Mouse (Mus musculus) erythroblast, embryonic 14.5 days (primary cell): Measurements from ENCODE around the gene Fanca. TPM values are rescaled to one million over a fixed set of nuclear protein-coding genes. Genes with fewer than 3 reads are reported as not detected.

Source experiments
- H3K27me3 ChIP-seq: 2 replicates; pipeline ENCODE4 v1.6.1; 2012; ENCODE audit warnings: inconsistent platforms; ENCODE audit not compliant: control insufficient read depth
- H3K36me3 ChIP-seq: 2 replicates; pipeline ENCODE4 v1.6.1; 2012; ENCODE audit warnings: mild to moderate bottlenecking, inconsistent platforms; ENCODE audit not compliant: control insufficient read depth
- H3K4me1 ChIP-seq: 2 replicates; pipeline ENCODE4 v1.6.1; 2012; ENCODE audit warnings: inconsistent platforms; ENCODE audit not compliant: control insufficient read depth
- H3K4me3 ChIP-seq: replicated peaks from 2 replicates; pipeline ENCODE3; 2012; ENCODE audit warnings: moderate library complexity, mild to moderate bottlenecking, inconsistent platforms
- H3K9me3 ChIP-seq: 2 replicates; pipeline ENCODE4 v1.6.1; 2012; ENCODE audit warnings: low read length, inconsistent platforms, mixed read lengths; ENCODE audit not compliant: control insufficient read depth
- GATA1 ChIP-seq: IDR thresholded peaks from 2 replicates; pipeline ENCODE4 v1.6.1; 2012; ENCODE audit warnings: low read length, inconsistent platforms, mixed read lengths
- TAL1 ChIP-seq: IDR thresholded peaks from 3 replicates; pipeline ENCODE4 v1.6.1; 2012; ENCODE audit warnings: low read length, inconsistent platforms, mixed read lengths
- polyA plus RNA-seq: library from polyadenylated mRNA; stranded (reverse); fragments of >175 nt; gene quantifications from 2 replicates; pipeline ENCODE4 v1.2.3, GENCODE M21; 2012

Gene Fanca
- polyA plus RNA-seq, 1 experiment, result 9.7 TPM

DNA sequence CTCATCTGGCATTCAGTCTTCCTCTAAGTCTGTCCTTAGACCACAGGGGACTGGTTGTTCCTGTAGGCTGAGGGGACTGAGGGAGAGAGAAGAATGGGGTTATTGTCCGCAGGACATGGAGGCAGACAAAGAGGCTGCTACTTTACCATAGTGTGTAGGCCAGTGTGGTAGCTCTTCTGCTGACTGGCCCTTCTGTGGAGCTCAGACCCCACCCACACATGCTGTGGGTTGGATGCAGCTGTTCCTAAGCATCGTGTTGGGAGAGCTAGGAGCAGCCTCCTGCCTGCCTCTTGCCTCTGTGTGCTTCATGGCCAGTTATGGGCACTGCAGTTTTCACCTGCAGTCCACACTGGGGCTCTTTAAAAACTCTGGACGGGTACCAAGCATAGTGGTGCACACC, 61.3 kb downstream of the Fanca start:
- no peaks in the 10 kb centered on the region for H3K27me3 ChIP-seq
- H3K4me3 ChIP-seq, result no peak overlapping the region
- H3K9me3 ChIP-seq, result no peaks in the 10 kb centered on the region
- TF ChIP-seq GATA1, result no peak
- TF ChIP-seq TAL1, result no peak
- peaks cover 38% of the 10 kb centered on the region for H3K4me1 ChIP-seq
- peaks cover 61% of the 10 kb centered on the region for H3K36me3 ChIP-seq

DNA sequence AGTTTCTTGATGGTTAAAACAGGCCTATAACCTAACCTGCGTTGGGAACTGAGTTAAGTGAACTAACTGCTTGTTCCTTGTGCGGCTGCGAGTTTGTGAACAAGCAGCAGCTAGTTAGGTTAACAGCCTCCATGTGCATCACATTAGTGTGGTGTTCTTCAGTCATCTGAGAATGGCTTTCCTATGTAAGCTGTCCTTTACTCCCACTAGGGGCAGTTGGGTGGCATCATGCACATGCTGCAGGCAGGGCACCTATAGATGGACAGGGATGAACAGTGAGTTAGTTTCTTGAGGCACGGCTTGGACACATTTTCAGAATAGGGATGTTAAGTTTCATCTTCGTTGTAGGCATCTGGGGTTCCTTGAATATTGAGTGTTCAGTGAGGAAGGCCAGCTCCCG, 63.2 kb downstream of the Fanca start:
- Histone ChIP-seq H3K4me3 (peak overlapping the region; percentile 83), H3K27me3 (no peaks in the 10 kb centered on the region), H3K9me3 (no peaks in the 10 kb centered on the region), H3K4me1 (peaks cover 40% of the 10 kb centered on the region), H3K36me3 (peaks cover 62% of the 10 kb centered on the region)
- no peak for TF ChIP-seq TAL1
- TF ChIP-seq GATA1, result no peak

DNA sequence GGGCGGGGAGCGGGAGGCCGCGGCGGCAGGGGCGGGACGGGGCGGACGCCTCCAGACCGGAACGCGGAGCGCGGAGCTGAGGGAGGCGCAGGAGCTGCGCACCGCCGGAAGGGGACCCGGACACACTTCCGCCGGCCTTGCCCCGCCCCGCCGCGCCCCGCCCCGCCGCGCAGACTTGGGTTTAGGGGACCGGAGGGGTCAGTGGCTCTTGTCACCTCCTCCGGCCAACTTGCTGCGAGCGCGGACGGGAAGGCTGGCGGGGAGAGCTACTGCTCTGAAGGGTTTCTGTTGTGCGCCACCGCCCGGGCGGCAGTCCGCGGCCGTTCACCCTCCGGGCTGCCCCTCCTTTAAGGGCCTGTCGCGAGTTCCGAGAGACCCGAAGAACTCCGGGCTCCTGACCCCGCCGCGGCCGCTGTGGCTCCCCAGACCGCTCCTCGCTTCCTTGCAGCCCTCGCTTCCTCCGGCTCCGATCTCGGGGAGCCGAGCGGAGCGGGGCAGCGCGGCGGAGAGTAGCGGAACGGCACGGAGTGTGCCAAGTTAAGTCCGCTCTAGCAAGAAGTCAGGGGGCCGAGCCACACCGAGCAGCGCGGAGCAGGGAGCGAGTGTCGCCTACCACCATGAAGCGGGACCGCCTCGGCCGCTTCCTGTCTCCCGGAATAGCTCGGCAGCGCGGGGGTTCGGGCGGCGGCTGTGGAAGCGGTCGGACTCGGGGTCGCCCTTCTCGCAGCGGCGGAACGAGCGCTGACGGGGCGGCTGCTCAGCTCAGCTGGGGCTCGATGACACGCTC, 64.1 kb downstream of the Fanca start, which contains the start of the genes Zfp276 and Vps9d1:
Gene Zfp276 (plus strand): TSS at position 97 of the 787 bp plus-strand sequence.
Gene Vps9d1 (minus strand): TSS at position 250 of the 787 bp plus-strand sequence.
- TF ChIP-seq TAL1 (no peak), GATA1 (no peak)
- Histone ChIP-seq H3K4me1 (peaks cover 40% of the 10 kb centered on the region), H3K4me3 (peak within 1 kb of the TSS; percentile 83), H3K9me3 (no peaks in the 10 kb centered on the region), H3K36me3 (peaks cover 54% of the 10 kb centered on the region), H3K27me3 (no peaks in the 10 kb centered on the region)

DNA sequence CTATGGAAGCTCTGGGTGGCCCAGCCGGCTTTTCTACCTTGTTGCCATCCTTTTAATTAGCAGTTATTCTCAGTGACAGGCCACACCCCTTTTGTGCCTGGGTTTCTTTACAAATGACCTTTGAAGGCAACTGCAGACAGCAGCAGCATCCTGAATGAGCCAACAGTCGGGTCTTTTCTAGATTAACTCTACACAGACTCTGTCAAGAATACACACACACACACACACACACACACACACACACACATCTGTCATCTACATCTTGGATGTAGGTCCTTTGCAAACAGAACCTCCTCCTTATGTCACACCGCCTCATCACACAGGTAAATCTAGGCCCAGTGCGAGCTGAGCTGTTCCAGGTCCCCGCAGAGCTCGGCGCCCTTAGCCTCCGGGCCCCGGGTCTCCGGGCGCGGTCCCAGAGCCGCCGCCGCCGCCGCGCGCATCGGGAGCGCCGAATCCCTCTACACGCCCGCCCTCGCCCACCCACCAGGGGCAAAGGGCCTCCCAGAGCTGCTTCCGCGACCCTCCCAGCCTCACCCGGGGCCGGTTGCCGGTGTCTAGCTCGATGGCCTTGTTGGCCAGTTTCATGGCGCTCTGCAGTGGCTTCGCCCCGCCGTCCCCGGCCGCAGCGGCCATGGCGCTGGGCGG, 64.8 kb downstream of the Fanca start:
- H3K4me3 ChIP-seq, result peak overlapping the region; percentile 83
- H3K9me3 ChIP-seq, result no peaks in the 10 kb centered on the region
- TF ChIP-seq GATA1 (no peak), TAL1 (no peak)
- H3K36me3 ChIP-seq, result peaks cover 54% of the 10 kb centered on the region
- H3K27me3 ChIP-seq, result no peaks in the 10 kb centered on the region
- peaks cover 40% of the 10 kb centered on the region for H3K4me1 ChIP-seq

- TF ChIP-seq TAL1, result no peak
- Histone ChIP-seq H3K27me3 (no peaks in the 10 kb centered on the region), H3K4me3 (peak overlapping the region; percentile 83), H3K9me3 (no peaks in the 10 kb centered on the region), H3K4me1 (peaks cover 37% of the 10 kb centered on the region), H3K36me3 (peaks cover 54% of the 10 kb centered on the region)
These were observed 65.5 kb downstream of the Fanca start for GRCm38 (mm10) chr8:123252925-123253324.

DNA sequence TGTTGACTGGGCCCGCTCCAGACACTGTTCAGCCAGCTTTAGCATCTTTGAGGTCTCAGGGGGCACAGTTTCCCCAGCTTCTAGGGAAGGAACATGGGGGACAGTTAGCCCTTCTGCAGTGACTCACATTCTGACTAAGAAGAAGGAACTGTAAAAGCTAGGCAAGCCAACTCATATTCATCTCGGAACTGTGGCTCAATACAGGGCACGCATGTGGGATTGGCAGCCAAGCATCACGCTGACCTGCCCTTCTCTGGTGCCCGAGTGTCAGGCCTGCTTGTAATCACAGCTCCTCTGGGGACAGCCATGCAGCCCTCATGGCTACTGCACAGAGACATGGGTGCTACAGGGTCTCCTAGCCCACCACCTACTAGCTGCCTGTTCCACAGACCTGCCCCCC, 67.4 kb downstream of the Fanca start:
- H3K36me3 ChIP-seq, result peaks cover 53% of the 10 kb centered on the region
- no peak for TF ChIP-seq GATA1
- TF ChIP-seq TAL1, result no peak
- H3K9me3 ChIP-seq, result no peaks in the 10 kb centered on the region
- no peaks in the 10 kb centered on the region for H3K27me3 ChIP-seq
- H3K4me1 ChIP-seq, result peaks cover 29% of the 10 kb centered on the region
- no peak overlapping the region for H3K4me3 ChIP-seq

- Histone ChIP-seq H3K27me3 (no peaks in the 10 kb centered on the region), H3K36me3 (peaks cover 59% of the 10 kb centered on the region), H3K9me3 (no peaks in the 10 kb centered on the region), H3K4me1 (peaks cover 14% of the 10 kb centered on the region), H3K4me3 (no peak overlapping the region)
- TF ChIP-seq TAL1, result no peak
These were observed 69.8 kb downstream of the Fanca start for GRCm38 (mm10) chr8:123248596-123248995.

- no peaks in the 10 kb centered on the region for H3K27me3 ChIP-seq
- TF ChIP-seq TAL1 (no peak), GATA1 (no peak)
- H3K36me3 ChIP-seq, result peaks cover 62% of the 10 kb centered on the region
- no peaks in the 10 kb centered on the region for H3K9me3 ChIP-seq
- H3K4me3 ChIP-seq, result no peak overlapping the region
- H3K4me1 ChIP-seq, result peaks cover 6% of the 10 kb centered on the region
These were observed 70.6 kb downstream of the Fanca start for GRCm38 (mm10) chr8:123247748-123248147.

- TF ChIP-seq GATA1 (no peak), TAL1 (no peak)
- H3K36me3 ChIP-seq, result peaks cover 53% of the 10 kb centered on the region
- H3K9me3 ChIP-seq, result no peaks in the 10 kb centered on the region
- H3K4me3 ChIP-seq, result no peak overlapping the region
- no peaks in the 10 kb centered on the region for H3K27me3 ChIP-seq
- no peaks in the 10 kb centered on the region for H3K4me1 ChIP-seq
These were observed 72.8 kb downstream of the Fanca start for GRCm38 (mm10) chr8:123245543-123245942.
